7 mouse cellular contexts compared by ENCODE assay signal in the genomic region with DNA sequence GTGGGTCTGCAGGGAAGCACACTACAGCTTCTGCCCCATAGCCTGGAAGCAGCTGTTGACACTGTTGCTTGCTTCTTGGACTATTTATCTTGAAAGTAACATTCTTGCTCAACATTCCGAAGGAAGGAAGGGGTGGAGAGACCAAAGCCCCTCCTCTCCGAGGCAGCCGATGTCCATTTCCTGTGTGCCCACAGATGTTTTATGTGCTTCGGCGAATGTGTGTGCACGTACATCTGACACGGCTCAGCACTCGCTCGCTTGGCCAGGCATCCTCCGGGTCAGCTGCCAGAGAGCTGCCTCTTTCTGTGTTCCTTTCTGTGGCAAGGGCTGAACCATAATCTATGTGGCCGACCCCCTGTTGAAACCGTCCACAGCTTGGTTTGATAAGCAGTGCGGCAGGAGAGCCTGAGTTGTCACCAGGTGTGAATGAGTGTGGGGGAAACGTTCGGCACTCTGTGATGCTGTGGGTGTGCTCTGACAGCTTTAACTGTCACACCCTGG. TPM values are rescaled to one million over a fixed set of nuclear protein-coding genes. Genes with fewer than 3 reads are reported as not detected.
DNase-seq lines count a peak whose midpoint lies in the region; ATAC-seq and TF ChIP-seq lines count a peak whose summit lies in the region.

No protein-coding gene starts in this region.

- no peaks in the 10 kb centered on the region for H3K36me3 ChIP-seq in heart, adult 2 months (ENCODE audit: control insufficient read depth, insufficient read depth, low read length)
- no peaks in the 10 kb centered on the region for H3K36me3 ChIP-seq in kidney, embryonic 15.5 days

- peak; percentile 89; the same call in 1 of the 2 replicates for TF ChIP-seq EP300 in heart, adult 2 months (IDR thresholded peaks at IDR 0.05; ENCODE audit: insufficient read depth, low read depth, low read length)

- peak; percentile 87 for TF ChIP-seq POLR2A in heart, adult 2 months (IDR thresholded peaks at IDR 0.05; ENCODE audit: insufficient read depth, low read depth, low read length)

- H3K9ac ChIP-seq in heart, adult 2 months (ENCODE audit: low read depth, low read length): peak overlapping the region; percentile 53
- no peak overlapping the region for H3K9ac ChIP-seq in kidney, embryonic 15.5 days

- no peak for TF ChIP-seq CTCF in heart, adult 2 months (IDR thresholded peaks at IDR 0.05)

- H3K4me3 ChIP-seq in heart, adult 2 months: peak overlapping the region; percentile 30
- H3K4me3 ChIP-seq in kidney, embryonic 15.5 days (replicated peaks): no peak overlapping the region; the same call in 1 of the 2 replicates

- H3K9me3 ChIP-seq in kidney, embryonic 15.5 days (replicated peaks): no peaks in the 10 kb centered on the region

- 21% methylated on average over 15 of the region's 15 CpGs for WGBS in heart, adult 2 months
- 7% methylated on average over 15 of the region's 15 CpGs for WGBS in kidney, embryonic 15.5 days

- peaks cover 18% of the 10 kb centered on the region for H3K4me1 ChIP-seq in heart, adult 2 months (ENCODE audit: control insufficient read depth, insufficient read depth, low read length)
- H3K4me1 ChIP-seq in kidney, embryonic 15.5 days: peaks cover 98% of the 10 kb centered on the region

- intact Hi-C loops in heart, adult 2 months (cut with DNase I): no loop called here

- ATAC-seq in kidney, embryonic 15.5 days (replicated peaks; ENCODE audit: low FRiP score): peak; percentile 63

- no peaks in the 10 kb centered on the region for H3K27me3 ChIP-seq in heart, adult 2 months (ENCODE audit: control insufficient read depth, insufficient read depth, low read length)
- H3K27me3 ChIP-seq in kidney, embryonic 15.5 days: no peaks in the 10 kb centered on the region

- peak overlapping the region; percentile 81 for H3K27ac ChIP-seq in heart, adult 2 months
- H3K27ac ChIP-seq in kidney, embryonic 15.5 days: peak overlapping the region; percentile 95

- peak; percentile 44 for DNase-seq in c-Kit-positive CD71-negative TER-119-negative erythroid progenitor cells, embryonic 14.5 days (ENCODE audit: low read depth)
- peak; percentile 65 to 71 for DNase-seq in heart, adult 2 months
- peak; percentile 56 for DNase-seq in lung, postnatal 14 days
- DNase-seq in thymus, postnatal 25 days: peak; percentile 69
- no peak for DNase-seq in cerebellum, adult 8-10 months
- no peak for DNase-seq in layer of hippocampus, postnatal 36 days

- no peaks in the 10 kb centered on the region for H3K79me2 ChIP-seq in heart, adult 2 months (replicated peaks; ENCODE audit: control insufficient read depth, insufficient read depth, low read length)

- peak overlapping the region; percentile 46 for H3K4me2 ChIP-seq in kidney, embryonic 15.5 days

RNA-seq across cellular contexts. Expression of a gene that starts 27.0 kb away (rescaled TPM):
- 1 to 10 TPM; 2.1 to 5.0 TPM for total RNA-seq in heart, adult 2 months (2021)
- polyA plus RNA-seq in heart, adult 2 months (2012; rRNA removed): 2.0 and 2.8 TPM in 2 replicates
- polyA plus RNA-seq in kidney, embryonic 15.5 days (2015; fragmentation: Nextera tagmentation; extraction: Ambion mirVana): 4.4 and 4.7 TPM in 2 replicates
- 1 to 10 TPM; 4.6 to 5.8 TPM for total RNA-seq in layer of hippocampus, postnatal 36 days (2021)

Comparison
In these comparisons a context has a peak if more than half of its experiments do, and no peak if none do; other contexts are left out.
1. DNase-seq: peak in c-Kit-positive CD71-negative TER-119-negative erythroid progenitor cells, embryonic 14.5 days (single experiment), heart, adult 2 months (2 of 2), lung, postnatal 14 days (single experiment) and thymus, postnatal 25 days (single experiment); none in cerebellum, adult 8-10 months (single experiment) and layer of hippocampus, postnatal 36 days (0 of 2).